Mouse (Mus musculus) gonadal fat pad, adult 2 months (tissue): Measurements from ENCODE around the gene Tysnd1. TPM values are rescaled to one million over a fixed set of nuclear protein-coding genes. Genes with fewer than 3 reads are reported as not detected.

Source experiments
- DNase-seq: peaks from one replicate; pipeline ENCODE4 v3.0.0-alpha.2; 2012; ENCODE audit warnings: low read depth
- polyA plus RNA-seq: library from polyadenylated mRNA; depleted of rRNA; stranded (reverse); fragments of >200 nt; gene quantifications from 2 replicates; pipeline ENCODE4 v1.2.3, GENCODE M21; 2012

Tysnd1 gene
- polyA plus RNA-seq, 1 experiment, result 58.5 TPM

- no peak for DNase-seq
Measured at GRCm38 (mm10) chr10:61689405-61689804, 5.9 kb upstream of the Tysnd1 start.

- DNase-seq, result no peak
Measured at GRCm38 (mm10) chr10:61693563-61693962, 1.8 kb upstream of the Tysnd1 start.

- no peak for DNase-seq
Measured at GRCm38 (mm10) chr10:61695703-61696559, 617 bp downstream of the Tysnd1 start.

GRCm38 (mm10) chr10:61696560-61696823 is 1.2 kb downstream of the Tysnd1 start:
- no peak for DNase-seq

- DNase-seq, result no peak
Measured at GRCm38 (mm10) chr10:61697028-61697427, 1.7 kb downstream of the Tysnd1 start.

GRCm38 (mm10) chr10:61704663-61705062 is 9.3 kb downstream of the Tysnd1 start:
- no peak for DNase-seq

GRCm38 (mm10) chr10:61706412-61707375 is 11.4 kb downstream of the Tysnd1 start:
- DNase-seq, result no peak

GRCm38 (mm10) chr10:61713601-61714000 is 18.3 kb downstream of the Tysnd1 start:
- no peak for DNase-seq

GRCm38 (mm10) chr10:61714146-61714545 is 18.8 kb downstream of the Tysnd1 start:
- no peak for DNase-seq

- no peak for DNase-seq
Measured at GRCm38 (mm10) chr10:61714771-61715461, 19.6 kb downstream of the Tysnd1 start, which contains the start of gene Aifm2. Aifm2 (plus strand) TSS chr10:61715263.

- no peak for DNase-seq
Measured at GRCm38 (mm10) chr10:61715462-61715837, 20.1 kb downstream of the Tysnd1 start.

- no peak for DNase-seq
Measured at GRCm38 (mm10) chr10:61715996-61716864, 20.9 kb downstream of the Tysnd1 start.

GRCm38 (mm10) chr10:61717406-61718296 is 22.3 kb downstream of the Tysnd1 start:
- DNase-seq, result no peak

- no peak for DNase-seq
Measured at GRCm38 (mm10) chr10:61720331-61720730, 25.0 kb downstream of the Tysnd1 start.

- DNase-seq, result no peak
Measured at GRCm38 (mm10) chr10:61722215-61722614, 26.9 kb downstream of the Tysnd1 start.

- DNase-seq, result no peak
Measured at GRCm38 (mm10) chr10:61723271-61723670, 28.0 kb downstream of the Tysnd1 start.

GRCm38 (mm10) chr10:61729181-61729580 is 33.9 kb downstream of the Tysnd1 start:
- no peak for DNase-seq

GRCm38 (mm10) chr10:61730171-61730570 is 34.9 kb downstream of the Tysnd1 start:
- DNase-seq, result no peak

- no peak for DNase-seq
Measured at GRCm38 (mm10) chr10:61734377-61734776, 39.1 kb downstream of the Tysnd1 start.

- DNase-seq, result no peak
Measured at GRCm38 (mm10) chr10:61736671-61737078, 41.4 kb downstream of the Tysnd1 start.
